Mouse (Mus musculus) layer of hippocampus, adult 11-12 months (tissue): Measurements from ENCODE around the gene Slc1a7.

Experiments
- DNase-seq: peaks from one replicate; pipeline ENCODE4 v3.0.0; 2022; ENCODE audit warnings: low spot score

The Slc1a7 gene

GRCm38 (mm10) chr4:107967966-107968682 lies at the start of gene Slc1a7:
Gene Slc1a7 (plus strand): TSS chr4:107968332.
- no peak for DNase-seq

- DNase-seq, result no peak
These were observed 47.8 kb upstream of the Slc1a7 start for GRCm38 (mm10) chr4:107920336-107920735.

GRCm38 (mm10) chr4:107921152-107921695 lies 46.9 kb upstream of the Slc1a7 start:
- DNase-seq, result no peak

DNA sequence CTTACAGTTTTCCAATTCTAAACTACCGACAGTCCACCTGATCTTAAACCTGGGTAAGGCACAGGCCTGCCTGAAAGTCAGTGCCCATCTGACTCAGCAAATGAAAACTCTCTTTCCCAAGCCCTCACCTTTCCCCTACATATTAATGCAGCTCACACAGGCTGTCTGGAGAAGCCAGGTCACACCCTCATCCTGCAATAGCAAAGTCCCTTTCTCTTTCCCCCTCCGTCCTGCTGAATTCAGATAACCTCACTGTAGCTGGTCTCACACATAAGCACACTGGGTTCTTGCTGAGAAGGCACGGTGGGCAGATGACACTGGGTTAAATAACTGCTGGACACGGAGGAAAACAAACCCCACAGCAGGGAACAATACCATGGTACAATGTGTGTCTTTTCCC lies 46.2 kb upstream of the Slc1a7 start:
- DNase-seq, result no peak

- DNase-seq, result peak; percentile 88
These were observed 44.9 kb upstream of the Slc1a7 start, which contains the start of gene Cpt2 for GRCm38 (mm10) chr4:107923145-107923802. Gene Cpt2 (minus strand): TSS chr4:107923610.

DNA sequence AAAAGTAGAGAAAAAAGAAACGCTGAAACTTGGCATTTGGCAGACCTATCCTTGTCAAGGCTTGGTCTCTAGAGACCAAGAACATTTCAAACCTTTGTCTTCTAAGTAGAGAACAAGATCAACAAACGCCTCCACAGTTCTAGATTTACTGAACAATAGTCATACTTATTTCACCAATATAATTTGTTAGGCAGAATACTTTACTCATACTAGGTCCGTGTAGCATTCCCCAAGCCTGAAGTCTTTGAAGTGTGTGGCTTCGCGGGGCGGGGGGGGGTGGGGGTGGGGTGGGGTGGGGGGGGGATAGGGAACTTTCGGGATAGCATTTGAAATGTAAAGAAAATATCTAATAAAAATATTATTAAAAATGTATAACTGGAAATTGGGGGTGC lies 44.3 kb upstream of the Slc1a7 start:
- no peak for DNase-seq

DNA sequence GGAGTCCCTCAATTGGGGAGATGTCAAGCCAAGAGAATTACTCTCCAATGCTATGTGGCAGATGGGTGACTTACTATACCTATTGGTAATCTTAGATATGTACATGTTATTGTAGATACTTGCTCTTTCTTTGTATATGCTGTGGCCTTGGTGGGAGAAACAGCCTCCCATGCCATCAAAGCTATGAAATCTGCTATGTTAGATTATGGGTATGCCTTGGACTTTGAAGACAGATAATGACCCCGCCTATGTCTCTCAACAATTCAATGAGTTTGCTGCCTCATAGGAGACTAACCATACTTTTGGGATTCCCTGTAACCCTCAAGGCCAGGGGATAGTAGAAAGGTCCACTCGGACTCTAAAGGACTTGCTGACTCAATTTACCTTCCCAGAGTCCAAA lies 39.9 kb upstream of the Slc1a7 start:
- no peak for DNase-seq

DNA sequence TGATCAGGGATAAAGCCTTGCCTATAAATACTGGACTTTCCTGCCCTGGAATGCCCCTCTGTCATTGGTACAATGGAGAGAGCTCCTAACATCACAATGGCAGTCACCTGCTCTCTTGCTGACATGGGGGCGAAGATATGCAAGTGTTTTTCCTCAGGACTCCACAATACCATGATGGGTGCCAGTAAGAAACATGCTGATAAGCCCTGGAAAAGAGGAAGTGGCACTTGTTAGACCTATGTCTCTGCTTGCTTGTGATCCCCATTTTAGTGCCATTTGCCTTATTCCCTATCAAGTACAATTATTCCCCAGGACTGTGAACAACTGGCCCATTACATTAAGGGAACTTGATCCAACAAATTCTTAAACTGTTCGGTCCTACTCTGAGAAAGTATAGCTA lies 39.4 kb upstream of the Slc1a7 start:
- DNase-seq, result no peak

GRCm38 (mm10) chr4:107931453-107931852 lies 36.7 kb upstream of the Slc1a7 start:
- DNase-seq, result no peak

DNA sequence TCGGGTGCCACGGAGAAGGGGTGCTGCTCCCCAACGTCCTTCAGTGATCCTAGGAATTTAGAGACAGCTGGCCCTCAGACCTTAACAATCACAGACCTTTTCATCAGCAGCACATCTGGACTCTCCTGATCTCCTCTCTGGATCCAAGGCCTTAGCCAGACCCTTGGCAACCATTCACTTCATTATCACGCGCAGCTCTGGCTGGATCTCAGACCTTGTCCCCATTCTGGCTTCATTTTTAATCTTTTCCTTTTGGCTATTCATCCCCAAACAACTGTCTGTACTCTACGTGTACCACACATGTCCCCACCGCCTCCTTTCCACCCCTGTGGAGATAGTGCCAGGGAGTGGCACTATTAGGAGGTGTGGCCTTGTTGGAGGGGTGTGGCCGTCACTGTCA lies 34.9 kb upstream of the Slc1a7 start:
- DNase-seq, result no peak

DNA sequence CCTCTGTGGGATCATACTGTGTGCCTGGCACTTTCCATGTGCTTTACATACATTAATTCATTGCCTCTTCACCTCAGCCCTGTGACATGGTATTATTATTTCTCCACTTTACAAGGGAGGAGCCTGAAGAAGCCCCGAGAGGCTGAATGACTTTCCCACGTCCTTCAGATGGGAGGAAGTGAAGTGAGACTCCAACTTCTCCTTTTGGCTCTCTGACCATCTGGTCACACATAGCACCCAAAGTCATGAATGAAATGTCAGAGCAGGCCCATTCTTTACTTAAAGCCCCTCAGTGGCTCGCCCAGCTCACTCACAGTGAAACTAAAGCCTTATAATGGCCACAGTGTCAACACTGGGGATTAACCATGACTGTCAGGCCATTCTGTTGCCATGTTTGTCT lies 32.9 kb upstream of the Slc1a7 start:
- no peak for DNase-seq

- peak; percentile 71 for DNase-seq
These were observed 30.8 kb upstream of the Slc1a7 start for GRCm38 (mm10) chr4:107937338-107937737.

- DNase-seq, result no peak
These were observed 30.0 kb upstream of the Slc1a7 start for GRCm38 (mm10) chr4:107938124-107938523.

- DNase-seq, result no peak
These were observed 25.4 kb upstream of the Slc1a7 start for GRCm38 (mm10) chr4:107942741-107943140.

- no peak for DNase-seq
These were observed 24.0 kb upstream of the Slc1a7 start for GRCm38 (mm10) chr4:107944141-107944540.

- DNase-seq, result no peak
These were observed 18.2 kb upstream of the Slc1a7 start for GRCm38 (mm10) chr4:107949918-107950317.

DNA sequence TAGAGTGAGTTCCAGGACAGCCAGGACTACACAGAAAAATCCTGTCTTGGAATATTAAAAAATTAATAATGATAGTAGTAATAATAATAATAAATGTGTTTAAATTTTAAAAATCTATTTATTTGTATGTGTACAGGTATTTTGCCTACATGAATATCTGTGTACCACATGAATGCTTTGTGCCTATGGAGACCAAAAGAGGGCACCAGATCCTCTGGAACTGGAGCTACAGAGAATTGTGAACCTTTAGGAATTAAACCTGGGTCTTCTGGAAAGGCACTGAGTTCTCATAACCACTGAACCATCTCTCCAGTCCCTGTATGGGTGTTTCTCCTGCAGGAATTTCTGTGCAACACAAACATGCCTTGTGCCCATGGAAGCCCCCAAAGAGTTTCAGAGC lies 15.3 kb upstream of the Slc1a7 start:
- DNase-seq, result no peak

DNA sequence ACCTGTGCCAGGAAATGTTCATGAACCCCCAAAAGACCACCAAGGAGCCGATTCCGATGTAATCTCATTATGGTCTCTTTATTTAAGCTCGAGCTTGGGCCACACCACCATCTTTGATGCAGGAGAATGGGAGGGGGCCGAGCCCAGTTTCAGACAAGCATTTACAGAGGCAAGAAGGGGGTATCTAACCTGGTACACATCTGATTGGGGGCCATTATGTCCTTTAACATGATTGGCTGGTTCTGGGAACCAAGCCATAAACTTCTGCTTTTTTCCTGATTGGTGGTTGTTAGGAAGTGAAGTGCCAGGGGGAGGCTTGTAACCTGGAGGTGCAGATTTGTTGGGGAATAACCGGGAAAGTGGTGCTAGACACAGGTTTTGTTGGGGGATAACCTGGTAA lies 12.4 kb upstream of the Slc1a7 start:
- no peak for DNase-seq

DNA sequence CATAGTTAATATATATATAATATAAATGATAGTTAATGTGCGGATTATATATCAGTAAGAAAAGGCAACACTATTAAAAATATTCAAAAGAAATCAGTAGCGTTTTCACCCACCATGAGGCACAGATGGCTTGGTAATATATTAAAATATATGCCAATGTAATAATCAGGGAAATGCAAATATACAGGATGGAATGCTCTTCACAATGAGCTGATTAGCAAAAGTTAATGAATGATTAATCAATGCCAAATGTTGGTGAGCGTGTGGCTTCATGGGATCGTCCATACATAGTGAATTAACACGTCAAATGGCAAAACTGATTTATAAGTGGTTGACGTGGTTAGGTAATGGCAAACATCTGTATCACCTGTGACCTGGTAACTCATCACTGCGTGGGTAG lies 9.6 kb upstream of the Slc1a7 start:
- no peak for DNase-seq

- no peak for DNase-seq
These were observed 5.9 kb upstream of the Slc1a7 start for GRCm38 (mm10) chr4:107962044-107962732.

GRCm38 (mm10) chr4:107962792-107963191 lies 5.3 kb upstream of the Slc1a7 start:
- DNase-seq, result no peak

DNA sequence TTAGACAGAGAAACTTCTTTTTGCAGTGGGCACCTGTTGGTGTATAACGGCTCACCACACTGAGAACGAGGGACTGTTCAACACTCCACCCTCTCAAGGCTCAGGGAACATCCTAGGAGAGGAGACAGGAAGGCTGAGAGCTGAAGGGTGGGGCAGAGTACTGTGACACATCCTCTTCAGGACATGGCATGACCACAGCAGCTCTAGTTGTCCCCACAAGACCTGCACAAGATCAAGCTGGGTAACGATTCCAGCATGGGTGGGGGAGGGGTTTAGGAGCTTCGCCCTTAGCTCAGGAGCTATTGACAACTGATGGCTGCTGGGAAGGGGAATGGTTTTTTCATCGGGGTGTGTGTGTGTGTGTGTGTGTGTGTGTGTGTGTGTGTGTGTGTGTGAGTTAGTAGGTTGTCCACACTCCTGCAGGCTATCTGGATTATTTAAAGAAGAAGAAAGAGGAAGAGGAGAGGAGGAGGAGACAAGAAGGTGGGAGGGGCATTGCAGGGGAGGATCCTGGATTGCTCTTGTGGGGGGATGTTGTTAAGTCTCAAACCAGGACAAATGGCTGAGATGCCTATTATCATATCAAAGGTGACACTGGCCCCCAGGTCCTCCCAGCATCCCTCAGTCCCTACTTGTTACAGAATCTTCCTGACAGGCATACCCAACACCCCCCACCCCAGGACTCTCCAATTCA lies 1.6 kb upstream of the Slc1a7 start:
- no peak for DNase-seq
